Comparison of ENCODE assay signal across 8 mouse cellular contexts in the genomic region with DNA sequence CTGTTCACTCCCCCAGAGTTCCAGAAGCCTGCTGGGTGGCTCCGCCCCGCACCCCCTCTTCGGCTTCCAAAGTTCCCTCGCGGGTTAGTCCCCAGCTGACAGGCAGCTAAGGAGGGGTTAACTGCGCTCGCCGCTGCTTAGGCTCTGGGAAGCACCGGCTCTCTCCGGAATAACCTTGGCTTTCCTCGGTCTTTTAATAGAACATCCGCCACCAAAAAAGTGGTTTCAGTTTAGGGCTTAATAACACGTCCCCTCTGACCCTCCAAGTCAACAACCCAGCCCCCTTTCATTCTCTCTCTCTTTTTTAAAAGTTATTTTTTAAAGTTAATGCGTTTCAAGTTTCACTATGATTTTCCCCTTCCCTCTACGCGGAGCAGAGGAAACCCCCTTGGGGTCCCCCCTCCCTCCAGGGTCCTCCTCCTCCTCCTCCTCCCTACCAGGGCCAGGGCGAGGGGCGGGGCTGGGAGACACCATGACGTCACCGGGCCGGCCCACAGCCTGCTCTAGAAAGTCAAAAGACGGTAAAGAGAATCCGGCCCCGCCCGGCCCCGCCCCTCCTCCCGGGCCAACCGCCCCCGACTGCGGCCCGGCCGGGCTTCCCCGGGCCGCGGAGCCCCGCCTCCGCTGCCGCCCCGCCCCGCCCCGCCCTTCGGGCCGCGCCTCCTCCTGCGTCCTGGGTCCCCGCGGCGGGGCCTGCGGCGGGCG. TPM values are rescaled to one million over a fixed set of nuclear protein-coding genes. Genes with fewer than 3 reads are reported as not detected.
DNase-seq lines count a peak whose midpoint lies in the region; ATAC-seq and TF ChIP-seq lines count a peak whose summit lies in the region.

No protein-coding gene starts in this region.

- DNase-seq in A20 (ENCODE audit: low read depth, low spot score) = peak; percentile 98
- DNase-seq in embryonic facial prominence, embryonic 14.5 days (ENCODE audit: low spot score) = peak; percentile 98
- peak; percentile 97 for DNase-seq in heart, adult 8-10 months (ENCODE audit: low spot score)
- peak; percentile 98 to 99 for DNase-seq in kidney, adult 8-10 months
- peak; percentile 98 to 99 for DNase-seq in spleen, adult 18-20 months

- TF ChIP-seq CTCF in bone marrow, adult 2 months (IDR thresholded peaks at IDR 0.05; ENCODE audit: control insufficient read depth, insufficient read depth, low read length) = no peak

- peak; percentile 8; the same call in 1 of the 2 replicates for TF ChIP-seq POLR2A in bone marrow, adult 2 months (IDR thresholded peaks at IDR 0.05; ENCODE audit: borderline replicate concordance, control insufficient read depth, low read depth, low read length)

- H3K4me3 ChIP-seq in bone marrow, adult 2 months (replicated peaks; ENCODE audit: control insufficient read depth, low read depth, low read length) = peak overlapping the region; percentile 91
- H3K4me3 ChIP-seq in embryonic facial prominence, embryonic 14.5 days (ENCODE audit: low read depth, low read length) = peak overlapping the region; percentile 82
- peak overlapping the region; percentile 89 for H3K4me3 ChIP-seq in limb, embryonic 13.5 days
- H3K4me3 ChIP-seq in midbrain, embryonic 15.5 days = peak overlapping the region; percentile 95

- peaks cover 11% of the 10 kb centered on the region for H3K36me3 ChIP-seq in embryonic facial prominence, embryonic 14.5 days (ENCODE audit: control insufficient read depth, insufficient read depth, low read length)
- peaks cover 10% of the 10 kb centered on the region for H3K36me3 ChIP-seq in limb, embryonic 13.5 days
- no peaks in the 10 kb centered on the region; the same call in 1 of the 2 replicates for H3K36me3 ChIP-seq in midbrain, embryonic 15.5 days (replicated peaks)

- ATAC-seq in embryonic facial prominence, embryonic 14.5 days (ENCODE audit: low read depth) = peak; percentile 88
- peak; percentile 85 for ATAC-seq in limb, embryonic 13.5 days (ENCODE audit: low FRiP score, low read depth)
- ATAC-seq in midbrain, embryonic 15.5 days (replicated peaks) = peak; percentile 73

- under 1% methylated on average over 23 of the region's 51 CpGs for WGBS in bone marrow, adult 2 months
- under 1% methylated on average over 25 of the region's 51 CpGs for WGBS in embryonic facial prominence, embryonic 14.5 days
- WGBS in limb, embryonic 13.5 days = under 1% methylated on average over 29 of the region's 51 CpGs
- under 1% methylated on average over 43 of the region's 51 CpGs for WGBS in midbrain, embryonic 15.5 days

- H3K27ac ChIP-seq in bone marrow, adult 2 months (ENCODE audit: control insufficient read depth, insufficient read depth, low read depth, low read length, poor library complexity) = peak overlapping the region; percentile 97
- peak overlapping the region; percentile 94 for H3K27ac ChIP-seq in embryonic facial prominence, embryonic 14.5 days (replicated peaks; ENCODE audit: low read depth, low read length)
- H3K27ac ChIP-seq in limb, embryonic 13.5 days = peak overlapping the region; percentile 96; the same call in 1 of the 2 replicates
- H3K27ac ChIP-seq in midbrain, embryonic 15.5 days = peak overlapping the region; percentile 96

- H3K4me2 ChIP-seq in embryonic facial prominence, embryonic 14.5 days (ENCODE audit: low read depth, low read length) = peak overlapping the region; percentile 85
- peak overlapping the region; percentile 82 for H3K4me2 ChIP-seq in limb, embryonic 13.5 days (replicated peaks)
- peak overlapping the region; percentile 89 for H3K4me2 ChIP-seq in midbrain, embryonic 15.5 days

- no peaks in the 10 kb centered on the region for H3K9me3 ChIP-seq in embryonic facial prominence, embryonic 14.5 days (ENCODE audit: control insufficient read depth, low read length)
- H3K9me3 ChIP-seq in limb, embryonic 13.5 days = no peaks in the 10 kb centered on the region
- no peaks in the 10 kb centered on the region for H3K9me3 ChIP-seq in midbrain, embryonic 15.5 days

- peaks cover 5% of the 10 kb centered on the region; the same call in 1 of the 2 replicates for H3K4me1 ChIP-seq in bone marrow, adult 2 months (ENCODE audit: control insufficient read depth, insufficient read depth, low read length)
- peaks cover 7% of the 10 kb centered on the region; the same call in 1 of the 2 replicates for H3K4me1 ChIP-seq in embryonic facial prominence, embryonic 14.5 days (ENCODE audit: control insufficient read depth, insufficient read depth, low read length)
- H3K4me1 ChIP-seq in limb, embryonic 13.5 days = peaks cover 22% of the 10 kb centered on the region
- H3K4me1 ChIP-seq in midbrain, embryonic 15.5 days = peaks cover 46% of the 10 kb centered on the region

- peak overlapping the region; percentile 88 for H3K9ac ChIP-seq in embryonic facial prominence, embryonic 14.5 days (ENCODE audit: low read depth, low read length)
- H3K9ac ChIP-seq in limb, embryonic 13.5 days = peak overlapping the region; percentile 91
- H3K9ac ChIP-seq in midbrain, embryonic 15.5 days = peak overlapping the region; percentile 98

- H3K27me3 ChIP-seq in embryonic facial prominence, embryonic 14.5 days (replicated peaks; ENCODE audit: control insufficient read depth, insufficient read depth, low read length) = no peaks in the 10 kb centered on the region
- H3K27me3 ChIP-seq in limb, embryonic 13.5 days = no peaks in the 10 kb centered on the region
- no peaks in the 10 kb centered on the region for H3K27me3 ChIP-seq in midbrain, embryonic 15.5 days (replicated peaks)

RNA-seq across cellular contexts. Expression of a gene that starts 0.5 kb away (rescaled TPM):
- 5.2 and 7.9 TPM in 2 replicates for polyA plus RNA-seq in bone marrow, adult 2 months (2011; ENCODE audit: insufficient read depth, insufficient read length, low replicate concordance, missing spikeins)
- polyA plus RNA-seq in embryonic facial prominence, embryonic 14.5 days (2014; fragmentation: Nextera tagmentation; extraction: Ambion mirVana) = 10.9 and 11.3 TPM in 2 replicates
- total RNA-seq in heart, adult 8-10 months (2022) = 10 to 100 TPM; 21.0 to 26.3 (median 25.3) TPM
- polyA plus RNA-seq in limb, embryonic 13.5 days (2015; fragmentation: Nextera tagmentation; extraction: Ambion mirVana) = 12.8 and 14.4 TPM in 2 replicates
- 17.3 and 18.2 TPM in 2 replicates for polyA plus RNA-seq in midbrain, embryonic 15.5 days (2015; fragmentation: Nextera tagmentation; extraction: Ambion mirVana)

Comparison
In these comparisons a context has a peak if more than half of its experiments do, and no peak if none do; other contexts are left out.
1. Peak in every context shown above with its lines: DNase-seq, ATAC-seq, H3K4me3 ChIP-seq and H3K27ac ChIP-seq.